Mouse (Mus musculus) lung, adult 2 months (tissue): Measurements from ENCODE around the gene Scamp4.

ENCODE experiments used
- CTCF ChIP-seq: fragments of 200-500 bp; IDR thresholded peaks from 2 replicates; pipeline ENCODE4 v1.5.1; 2011; ENCODE audit warnings: mild to moderate bottlenecking, low read length, control low read depth; ENCODE audit not compliant: insufficient read depth
- POLR2A ChIP-seq: fragments of 200-500 bp; IDR thresholded peaks from 2 replicates; pipeline ENCODE4 v1.6.1; 2011; ENCODE audit warnings: low read depth, mild to moderate bottlenecking, control low read depth, low read length, borderline replicate concordance; ENCODE audit errors: extremely low read depth

- TF ChIP-seq POLR2A (no peak), CTCF (no peak)
These were observed 18.4 kb downstream of the Scamp4 start for GRCm38 (mm10) chr10:80620796-80621689.
